Mouse (Mus musculus): ENCODE results near the gene Bdkrb2.

GRCm38 (mm10) chr12:105535968-105536760 lies 26.9 kb upstream of the Bdkrb2 start:
- TF ChIP-seq CTCF (IDR thresholded peaks at IDR 0.05; ENCODE audit: borderline replicate concordance, insufficient read depth, low read length) (no peak), POLR2A (IDR thresholded peaks at IDR 0.05; ENCODE audit: low read depth, low read length) (no peak)

Data from embryonic fibroblast, embryonic 13.5 days (primary cell).